Mouse (Mus musculus): Measurements from ENCODE around the gene Igf2bp1.

Gene Igf2bp1

DNA sequence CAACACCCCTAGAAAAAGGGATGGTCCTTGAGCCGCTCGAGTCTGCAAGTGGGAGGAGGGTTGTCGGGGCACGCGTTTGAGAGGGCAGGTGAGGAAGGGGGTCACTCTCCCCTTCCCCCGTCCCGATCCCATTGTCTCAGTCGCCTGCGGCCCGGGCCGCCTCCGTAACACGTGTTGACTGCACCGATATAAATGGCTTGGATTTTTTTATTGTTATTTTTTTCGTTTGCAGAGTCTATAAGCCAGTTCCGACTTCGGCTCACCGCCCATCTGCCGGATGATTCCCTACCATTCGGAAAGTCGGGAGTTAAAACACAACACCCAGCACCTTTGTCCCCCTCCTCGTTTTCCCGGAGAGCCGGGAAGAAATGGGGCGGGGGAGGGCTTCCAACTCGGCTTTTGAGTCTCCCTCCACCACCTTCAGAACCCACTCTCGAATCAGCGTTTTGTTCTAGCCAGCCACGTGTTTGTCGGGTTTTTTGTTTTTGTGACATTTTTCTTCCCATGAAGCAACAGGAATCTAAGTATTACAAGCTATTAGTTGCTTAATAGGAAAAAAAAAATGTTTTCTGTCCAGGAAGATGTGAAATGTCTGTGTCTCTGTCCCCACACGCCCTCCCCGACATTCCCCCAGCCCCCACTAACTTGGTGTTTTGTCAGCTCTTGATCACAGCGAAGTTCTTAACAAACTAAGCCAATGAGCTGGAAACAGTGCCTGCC lies 1.9 kb upstream of the Igf2bp1 start:
- no peak for DNase-seq (ENCODE audit: low spot score in 2 of 2)

DNA sequence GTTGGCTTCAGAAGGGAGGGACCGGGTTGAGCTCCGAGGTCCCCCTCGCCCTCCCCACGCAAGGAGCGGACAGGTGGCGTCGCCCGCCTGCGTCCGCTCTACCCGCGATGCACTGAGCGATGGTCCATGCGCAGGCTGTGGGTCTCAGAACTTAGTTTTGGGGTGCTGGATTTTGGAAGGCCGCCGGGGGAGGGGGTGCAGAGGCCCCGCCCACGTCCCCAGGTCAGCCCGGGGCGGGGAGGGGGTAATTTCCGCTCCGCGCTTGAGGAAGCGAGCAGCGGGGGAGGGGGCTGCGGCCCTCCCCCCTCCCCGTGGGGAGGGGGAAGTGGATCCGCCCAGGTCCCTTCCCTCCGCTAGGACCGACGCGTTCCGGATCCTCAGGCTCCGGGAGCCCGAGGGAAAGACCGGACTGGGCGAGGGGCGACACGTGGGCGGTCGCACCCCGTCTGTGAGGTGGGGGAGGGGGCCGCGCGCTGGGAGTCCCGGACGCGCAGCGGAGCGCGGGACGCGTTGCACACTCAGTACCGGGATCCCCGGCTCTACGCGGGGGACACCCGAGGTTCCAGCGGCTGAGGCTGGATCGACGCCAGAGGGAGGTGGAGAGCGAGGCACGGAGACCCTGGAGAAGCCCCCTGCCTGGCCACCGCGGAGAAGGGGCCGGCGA lies 1.2 kb upstream of the Igf2bp1 start:
- DNase-seq (ENCODE audit: low spot score in 2 of 2) = no peak

DNA sequence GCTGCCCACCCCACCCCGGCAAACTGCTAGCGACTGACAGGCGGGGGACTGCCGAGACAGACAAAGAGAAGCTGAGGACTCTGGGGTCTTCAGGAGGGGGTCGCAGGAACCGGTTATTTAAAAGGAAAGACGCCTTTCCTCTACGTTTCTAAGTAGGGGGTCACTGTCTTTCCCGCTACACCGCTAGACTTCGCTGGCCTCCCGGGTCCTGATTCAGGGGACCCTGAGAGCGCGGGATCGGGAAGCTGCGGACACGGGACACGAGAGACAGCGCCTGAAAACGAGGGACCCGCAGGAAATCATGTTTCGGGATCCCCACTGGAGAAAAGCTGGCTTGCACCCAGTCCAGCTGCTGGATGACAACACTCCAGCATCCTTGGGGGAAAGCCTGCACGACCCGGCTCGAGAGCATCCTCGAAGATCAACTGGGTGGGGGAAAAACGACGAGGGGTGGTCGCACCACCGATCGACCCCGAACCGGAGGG lies 669 bp upstream of the Igf2bp1 start:
- DNase-seq (ENCODE audit: low spot score in 2 of 2) = no peak

DNA sequence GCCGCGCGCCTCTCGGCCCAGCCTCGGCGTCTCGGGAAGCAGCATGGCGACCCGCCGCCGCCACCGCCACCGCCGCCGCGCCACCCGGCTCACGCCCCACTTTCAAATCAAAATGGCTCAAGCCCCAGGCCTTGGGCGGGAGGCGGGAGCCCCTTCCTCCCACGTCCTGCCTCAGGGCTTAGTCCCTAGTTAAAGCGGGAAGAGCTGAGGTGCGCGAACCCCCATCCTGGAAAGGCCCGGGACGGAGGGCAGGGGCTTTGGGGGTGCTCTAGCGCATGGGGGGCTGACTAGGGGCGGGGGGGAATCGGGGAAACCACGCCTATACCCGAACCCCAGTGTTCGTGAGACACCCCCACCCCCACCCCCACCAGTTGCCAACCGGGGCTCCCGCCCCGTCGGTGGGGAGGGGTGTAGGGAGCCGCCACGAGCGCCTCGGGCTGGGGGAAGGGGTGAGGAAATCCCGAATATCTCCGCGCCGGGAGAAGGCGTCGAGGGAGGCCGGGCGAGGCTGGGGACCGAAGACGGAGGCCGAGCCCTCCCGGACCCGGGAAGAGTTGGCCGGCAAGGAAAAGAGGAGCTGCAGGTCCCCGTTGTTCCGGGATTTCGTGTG lies 842 bp downstream of the Igf2bp1 start:
- no peak for DNase-seq (ENCODE audit: low spot score in 2 of 2)

DNA sequence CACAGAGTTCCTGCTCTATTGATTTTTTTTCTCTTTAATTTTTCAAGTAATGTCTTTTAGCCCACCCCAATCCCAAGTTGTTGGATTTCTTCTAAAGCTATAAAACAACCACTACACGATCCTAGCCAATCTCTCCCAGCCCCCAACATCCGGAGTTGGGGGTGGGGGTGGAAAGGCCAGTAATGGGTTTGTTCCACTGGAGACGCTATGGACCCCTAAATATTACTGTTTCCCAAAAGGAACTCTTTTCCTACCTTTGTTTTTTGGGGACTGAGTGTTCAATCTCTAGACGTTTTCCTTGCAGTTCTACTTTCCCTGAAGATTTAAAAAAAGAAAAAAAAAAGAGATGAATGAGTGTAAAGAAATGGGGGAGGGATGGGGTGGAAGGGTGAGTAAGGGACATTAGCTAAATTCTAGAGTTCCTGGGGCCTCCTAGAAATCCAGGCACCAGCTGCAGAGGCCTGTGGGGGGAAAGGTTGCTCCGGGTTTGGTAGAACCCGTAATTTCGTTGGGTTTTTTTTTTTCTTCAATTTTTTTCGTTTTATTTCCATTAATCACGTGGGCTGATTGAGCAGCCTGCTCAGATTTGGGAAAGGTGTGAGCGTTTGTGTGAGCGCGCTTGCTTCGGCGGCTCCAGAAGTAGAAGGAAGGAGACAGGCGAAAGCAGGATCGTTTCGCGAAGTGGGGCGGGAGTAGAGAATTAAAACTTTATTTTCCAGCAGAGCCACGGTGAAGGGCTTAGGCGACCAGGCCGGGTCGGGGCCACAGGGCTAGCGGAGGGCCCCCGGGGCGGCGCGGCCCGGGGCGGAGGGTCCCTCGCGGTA lies 1.6 kb downstream of the Igf2bp1 start:
- DNase-seq (ENCODE audit: low spot score in 2 of 2) = no peak

DNA sequence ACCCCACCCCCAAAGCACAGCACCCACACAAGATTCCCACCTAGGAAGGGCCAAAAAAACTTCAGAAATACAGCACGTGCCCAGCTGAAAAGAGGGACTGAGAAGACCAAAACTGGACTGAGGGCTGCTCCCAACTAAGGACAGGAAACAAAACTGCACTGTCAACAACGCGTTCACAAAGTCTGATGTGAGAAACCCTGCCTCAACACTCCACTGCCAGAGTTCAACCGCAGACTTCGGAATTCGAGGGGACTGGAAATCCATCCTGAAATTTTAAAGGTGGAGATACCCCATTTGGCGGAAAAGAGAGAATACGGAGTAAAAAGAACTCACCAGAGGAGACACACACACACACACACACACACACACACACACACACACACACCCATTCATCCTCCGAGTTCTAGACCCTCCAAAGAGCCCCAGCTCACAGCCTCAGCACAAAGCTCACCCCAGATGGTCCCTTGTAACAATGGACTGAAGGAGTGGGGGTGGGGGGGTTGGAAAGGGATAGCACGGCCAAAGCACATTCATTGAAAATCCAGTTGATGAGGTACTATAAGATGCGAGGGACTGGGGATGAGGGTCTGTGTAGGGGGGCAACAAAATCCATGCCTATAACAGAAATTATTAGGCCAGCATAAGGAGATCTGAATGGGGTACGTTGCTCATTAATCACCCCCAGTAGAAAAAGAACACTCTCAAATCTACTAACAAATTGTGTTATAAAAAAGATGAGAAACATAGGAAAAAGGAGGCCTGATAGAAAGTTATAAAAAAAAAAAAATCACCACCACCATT lies 2.4 kb downstream of the Igf2bp1 start:
- DNase-seq (ENCODE audit: low spot score in 2 of 2) = no peak

DNA sequence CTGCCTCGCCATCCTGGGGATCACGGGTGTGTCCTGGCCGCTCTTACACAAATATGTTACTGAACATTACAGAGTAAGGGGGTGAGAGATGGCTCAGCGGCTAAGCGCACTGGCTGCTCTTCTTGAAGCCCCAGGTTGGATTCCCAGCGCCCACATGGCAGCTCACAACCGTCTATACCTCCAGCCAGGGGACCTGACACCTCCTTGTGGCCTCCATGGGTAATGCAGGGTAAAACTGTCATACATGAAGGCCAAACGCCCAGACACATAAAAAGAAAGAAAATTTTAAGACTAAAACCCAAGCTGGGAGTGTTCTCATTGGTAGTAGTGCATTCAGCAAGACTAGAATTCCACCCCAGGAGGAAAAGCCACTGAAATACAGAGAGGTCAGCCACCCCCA lies 11.6 kb downstream of the Igf2bp1 start:
- DNase-seq (ENCODE audit: low spot score in 2 of 2) = no peak

DNA sequence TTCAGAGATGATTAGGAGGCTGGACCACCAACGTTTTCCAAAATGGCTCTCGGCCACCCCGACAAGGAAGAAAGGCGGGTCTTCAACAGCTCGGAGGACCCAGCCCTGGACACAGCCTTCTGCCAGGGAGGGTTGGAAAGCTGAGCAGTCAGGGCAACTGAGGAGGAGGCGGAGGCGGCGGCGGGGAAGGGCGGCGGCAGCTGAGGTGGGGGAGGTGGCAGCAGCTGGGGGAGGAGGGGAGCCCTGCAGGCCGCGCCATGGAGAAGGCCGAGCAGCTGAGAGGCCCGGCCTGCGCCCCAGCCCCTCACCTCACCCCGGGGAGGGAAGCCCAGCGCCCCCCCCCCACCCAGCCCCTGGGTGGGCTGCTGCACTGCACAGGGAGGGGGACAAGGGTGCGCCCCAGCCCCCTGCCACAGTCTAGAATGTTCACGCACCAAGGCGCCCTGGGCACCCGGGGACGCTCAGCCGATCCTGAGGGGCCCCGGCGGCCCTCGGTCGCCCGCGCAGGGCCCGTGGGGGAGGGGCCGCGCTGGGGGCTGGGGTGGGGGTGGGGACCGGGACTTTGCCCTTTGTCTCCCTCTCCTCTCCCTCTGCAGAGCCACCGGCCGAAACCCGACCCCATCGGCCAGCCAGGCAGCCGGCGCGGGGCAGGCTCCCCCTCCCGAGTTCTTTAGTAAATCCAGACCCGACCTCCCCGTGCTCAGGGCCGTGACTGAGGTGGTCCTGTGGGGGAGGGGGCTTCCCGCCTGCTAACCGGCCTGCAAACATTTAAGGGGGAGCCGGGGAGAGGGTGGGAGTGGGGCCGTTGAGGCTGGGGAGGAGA lies 14.6 kb downstream of the Igf2bp1 start:
- DNase-seq (ENCODE audit: low spot score in 2 of 2) = no peak

DNA sequence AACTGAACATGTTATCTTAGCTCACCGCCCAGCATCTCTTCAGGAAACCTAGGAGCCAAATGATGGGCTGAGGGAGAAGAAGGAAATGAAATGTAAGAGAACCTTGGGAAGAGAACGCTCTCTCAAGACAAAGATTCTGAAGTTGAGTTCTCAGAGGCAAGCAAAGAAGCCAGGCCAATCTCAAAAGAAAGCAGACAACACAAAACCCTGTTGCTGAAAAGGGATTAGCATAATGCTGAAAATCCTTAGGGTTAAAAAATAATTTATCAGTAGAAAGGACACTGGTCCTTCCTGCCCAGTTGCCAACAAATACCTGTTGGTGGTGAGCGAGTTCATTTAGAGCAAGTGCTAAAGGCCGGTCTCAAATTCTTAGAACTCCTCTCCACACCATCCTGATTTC lies 15.3 kb downstream of the Igf2bp1 start:
- no peak for DNase-seq (ENCODE audit: low spot score in 2 of 2)

DNA sequence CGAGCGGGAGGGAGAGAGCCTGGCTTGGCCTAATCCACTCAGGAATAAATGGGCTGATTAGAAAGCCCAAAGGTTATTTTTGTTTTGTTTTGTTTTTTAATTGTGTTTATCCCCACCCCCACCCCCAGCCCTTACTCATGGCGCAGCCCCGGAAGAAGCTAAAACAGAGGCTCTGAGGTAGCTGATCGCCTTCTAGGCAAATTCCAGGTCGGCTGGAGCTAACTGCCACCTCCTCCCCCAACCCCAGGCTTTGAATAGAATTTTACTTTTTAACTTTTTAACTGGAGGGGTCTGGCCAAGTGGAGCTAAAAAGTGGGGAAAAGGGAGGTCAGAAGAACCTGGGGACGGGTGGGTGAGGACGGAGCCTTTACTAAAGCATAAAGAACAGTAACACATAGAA lies 15.9 kb downstream of the Igf2bp1 start:
- no peak for DNase-seq (ENCODE audit: low spot score in 2 of 2)

DNA sequence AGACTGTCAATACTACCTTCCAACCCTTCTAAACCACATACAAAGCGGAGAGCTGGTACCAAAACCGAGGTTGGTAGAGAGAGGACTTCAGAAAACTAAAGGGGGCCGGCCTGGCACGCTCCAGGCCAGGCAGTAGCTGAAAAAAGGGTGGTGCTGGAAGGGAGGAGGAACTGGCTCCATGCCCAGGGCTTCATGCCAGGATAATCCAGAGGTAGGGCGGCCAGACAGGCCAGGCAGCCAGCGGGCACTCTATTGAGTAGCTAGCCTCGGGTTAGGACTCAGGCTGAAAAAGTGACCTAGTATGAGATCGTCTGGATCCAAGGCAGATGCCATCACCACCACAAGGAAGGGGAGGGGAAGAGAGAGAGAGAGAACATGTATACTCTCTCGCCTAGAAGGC lies 17.2 kb downstream of the Igf2bp1 start:
- peak in 1 of 2 experiments; percentile 25 for DNase-seq (ENCODE audit: low spot score in 2 of 2)

DNA sequence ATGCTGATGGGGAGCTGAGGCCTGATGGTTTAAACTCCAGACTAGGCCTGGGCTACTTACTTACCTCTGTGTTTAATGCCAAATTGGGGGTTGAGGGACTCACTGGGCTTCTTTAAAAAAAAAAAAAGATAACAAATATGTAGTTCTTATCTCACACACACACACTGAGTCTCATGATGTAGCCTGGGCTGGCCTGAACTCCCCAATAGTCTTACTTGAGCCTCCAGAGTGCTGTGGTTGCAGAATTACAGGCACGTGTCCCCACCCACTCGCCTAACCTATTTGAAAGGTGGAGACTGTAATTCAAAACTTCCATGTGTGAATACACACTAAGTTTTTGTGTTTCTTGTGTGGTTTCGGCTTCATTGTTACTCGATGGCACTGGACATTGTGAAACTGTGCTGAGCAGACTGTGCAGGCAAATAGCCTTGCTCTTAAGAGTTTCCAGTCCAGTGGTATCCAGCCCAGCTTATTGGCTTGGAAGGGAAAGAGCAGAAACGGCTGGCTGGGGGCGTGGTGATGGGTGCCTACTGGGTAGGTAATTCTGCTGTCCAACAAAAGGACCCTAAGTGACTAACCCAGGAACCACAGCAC lies 17.8 kb downstream of the Igf2bp1 start:
- DNase-seq (ENCODE audit: low spot score in 2 of 2) = no peak

DNA sequence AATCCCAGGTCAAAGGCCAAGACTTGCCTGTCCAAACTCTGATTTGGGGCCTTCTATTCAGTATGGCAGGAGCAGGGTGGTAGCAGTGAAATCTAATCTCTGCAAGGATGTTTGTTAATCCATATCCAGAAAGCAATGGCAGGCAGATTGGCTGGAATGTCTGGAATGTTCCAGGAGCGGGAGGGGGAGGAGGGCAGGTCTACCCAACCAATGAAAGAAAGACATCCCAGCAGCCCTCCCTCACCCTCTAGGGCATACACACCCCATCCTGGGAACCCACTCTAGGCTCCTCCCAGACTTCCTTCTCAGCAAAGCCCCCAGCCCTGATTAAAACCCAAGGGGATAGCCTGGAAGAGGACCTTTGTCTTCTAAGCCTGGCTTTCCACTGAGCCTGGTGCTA lies 23.3 kb downstream of the Igf2bp1 start:
- no peak for DNase-seq (ENCODE audit: low spot score in 2 of 2)

DNA sequence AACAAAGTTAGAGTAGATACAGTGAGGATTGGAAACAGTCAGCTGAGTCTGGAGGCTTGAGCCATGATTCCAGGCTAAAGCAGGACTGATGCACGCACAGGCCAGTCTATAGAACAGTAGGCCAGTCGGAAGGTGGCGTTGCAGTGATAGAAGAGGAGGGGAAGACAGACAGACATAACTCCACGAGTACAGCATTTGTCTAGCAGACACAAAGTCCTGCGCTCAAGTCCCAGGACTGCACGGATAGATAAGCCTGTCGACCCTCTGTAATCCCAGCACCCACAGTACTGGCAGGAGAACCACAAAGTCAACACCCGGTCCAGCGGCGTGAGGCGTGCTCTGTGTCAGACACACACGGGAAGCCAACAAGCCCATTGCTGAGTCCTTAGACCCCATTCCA lies 23.9 kb downstream of the Igf2bp1 start:
- DNase-seq (ENCODE audit: low spot score in 2 of 2) = no peak

DNA sequence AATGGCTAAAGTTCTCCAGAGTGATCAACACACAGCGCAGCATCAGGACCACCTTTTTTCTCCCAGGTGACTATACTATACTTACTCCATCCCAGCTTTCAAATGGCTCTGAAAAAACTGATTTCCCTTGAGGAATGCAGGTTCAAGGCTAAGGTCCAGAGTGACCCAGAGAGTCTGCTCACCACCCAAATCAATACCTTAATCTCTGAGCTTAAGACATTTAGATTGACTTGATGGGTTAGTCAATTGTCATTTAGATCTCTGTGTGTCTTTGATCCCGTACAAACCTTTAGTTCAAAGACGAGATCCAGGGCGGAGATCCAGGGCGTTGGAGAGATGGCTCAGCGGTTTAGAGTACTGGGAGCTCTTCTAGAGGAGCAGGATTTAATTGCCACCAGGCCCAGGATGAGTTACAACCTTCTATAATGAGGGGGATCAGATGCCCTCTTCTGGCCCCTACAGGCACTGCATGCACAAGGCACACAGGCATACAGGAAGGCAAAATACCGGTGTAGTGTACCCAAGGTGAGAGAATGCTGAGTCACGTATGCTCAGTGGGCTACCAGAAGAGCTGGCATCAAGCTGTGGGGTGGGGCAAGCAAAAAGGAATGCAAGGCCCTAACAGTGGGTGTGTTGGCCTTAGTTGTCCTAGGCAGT lies 24.9 kb downstream of the Igf2bp1 start:
- peak in 1 of 2 experiments; percentile 35 for DNase-seq (ENCODE audit: low spot score in 2 of 2)

DNA sequence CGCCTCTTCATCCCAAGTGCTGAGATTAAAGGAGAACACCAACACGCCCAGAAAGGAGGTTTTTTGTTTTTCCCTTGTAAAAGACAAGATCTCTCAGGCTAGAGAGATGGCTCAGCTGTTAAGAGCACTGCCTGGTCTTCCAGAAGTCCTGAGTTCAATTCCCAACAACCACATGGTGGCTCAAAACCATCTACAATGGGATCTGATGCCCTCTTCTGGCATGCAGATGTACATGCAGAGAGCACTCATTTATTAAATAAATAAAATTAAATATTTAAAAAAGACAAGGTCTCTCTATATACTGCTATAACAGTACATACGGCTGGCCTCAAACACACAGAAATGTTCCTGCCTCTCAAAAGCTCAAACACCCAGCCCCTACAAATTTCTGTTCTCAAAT lies 27.3 kb downstream of the Igf2bp1 start:
- no peak for DNase-seq (ENCODE audit: low spot score in 2 of 2)

DNA sequence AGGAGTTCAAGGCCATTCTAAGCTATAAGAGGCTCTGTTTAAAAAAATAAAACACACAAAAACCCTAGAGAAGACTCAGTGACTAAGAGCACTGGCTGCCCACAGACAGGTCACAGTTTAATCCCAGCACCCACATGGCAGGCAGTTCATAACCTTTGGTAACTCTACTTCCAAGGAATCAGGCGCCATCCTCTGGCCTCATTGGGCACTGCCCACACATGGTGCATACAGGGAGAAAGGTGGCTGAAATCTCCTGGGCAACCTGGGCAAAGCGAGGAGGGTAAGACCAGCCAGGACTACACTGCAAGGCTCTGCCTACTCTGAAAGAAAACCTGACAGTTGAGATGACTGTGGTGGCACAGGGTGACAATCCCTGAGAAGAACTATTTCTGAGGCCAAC lies 29.4 kb downstream of the Igf2bp1 start:
- DNase-seq (ENCODE audit: low spot score in 2 of 2) = no peak

DNA sequence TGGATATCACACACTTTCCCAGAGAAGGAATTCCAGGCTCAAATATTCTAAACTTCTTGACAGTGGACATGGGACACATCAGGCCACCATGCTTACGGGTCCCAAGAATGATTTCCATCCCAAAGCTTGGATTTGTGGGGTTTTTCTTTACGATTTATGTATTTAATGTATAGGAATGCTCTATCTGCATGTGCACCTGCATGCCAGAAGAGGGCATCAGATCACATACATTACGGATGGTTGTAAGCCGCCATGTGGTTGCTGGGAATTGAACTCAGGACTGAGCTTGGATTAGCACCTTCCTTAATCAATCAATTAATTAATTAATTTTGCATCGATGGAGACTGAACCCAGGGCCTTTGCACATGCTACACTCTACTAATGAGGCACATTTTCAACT lies 30.0 kb downstream of the Igf2bp1 start:
- no peak for DNase-seq (ENCODE audit: low spot score in 2 of 2)

DNA sequence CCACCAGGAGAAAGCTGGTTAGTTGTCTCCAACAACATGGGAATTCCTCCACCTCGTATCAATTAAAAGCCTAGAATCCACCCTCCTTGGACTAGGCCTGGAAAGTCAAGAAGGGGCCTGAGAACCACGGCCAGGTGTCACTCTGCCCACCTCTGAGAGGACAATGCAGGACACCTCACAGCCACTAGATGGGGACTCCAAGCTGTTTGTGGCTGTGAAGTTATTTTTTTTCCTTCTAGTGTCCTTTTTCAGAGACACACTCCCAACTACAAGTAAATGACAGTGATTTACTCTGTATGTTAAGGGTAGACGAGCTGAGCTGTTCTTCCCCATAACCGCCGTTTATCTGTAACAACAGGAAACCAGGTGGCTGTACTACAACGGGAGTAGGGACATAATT lies 32.6 kb downstream of the Igf2bp1 start:
- no peak for DNase-seq (ENCODE audit: low spot score in 2 of 2)

DNA sequence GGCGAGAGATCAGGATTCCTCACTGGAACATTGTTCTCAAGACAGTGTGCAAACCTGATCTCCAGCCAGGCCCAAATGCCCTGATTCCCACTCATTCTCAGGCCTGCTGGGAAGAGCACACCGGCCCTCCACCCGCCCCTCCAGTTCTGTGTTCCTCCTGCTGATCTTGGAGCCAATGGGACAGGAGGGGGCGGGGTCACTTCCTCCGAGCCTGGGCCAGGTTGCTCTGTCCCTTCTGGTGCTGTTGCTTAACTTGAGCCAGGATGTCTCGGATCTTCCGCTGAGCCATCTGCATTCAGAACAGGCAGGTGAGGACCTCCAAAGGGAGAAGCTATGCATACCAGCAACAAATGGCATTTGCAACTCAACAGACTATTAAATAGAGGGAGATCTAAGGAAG lies 42.4 kb downstream of the Igf2bp1 start:
- no peak for DNase-seq (ENCODE audit: low spot score in 2 of 2)
